Mouse (Mus musculus): Measurements from ENCODE around the gene Eif4a1.

GRCm38 (mm10) chr11:69692863-69693262 lies 20.6 kb upstream of the Eif4a1 start:
- TF ChIP-seq CTCF (IDR thresholded peaks at IDR 0.05; ENCODE audit: low read depth): no peak
- no peak for TF ChIP-seq EP300 (optimal IDR thresholded peaks at IDR 0.05)

Measured in stomach, postnatal 0 days (tissue).